Mouse (Mus musculus) kidney, adult 2 months (tissue): ENCODE measurements around the gene Foxd2. TPM values are rescaled to one million over a fixed set of nuclear protein-coding genes. Genes with fewer than 3 reads are reported as not detected.

ENCODE experiments used
- DNase-seq: peaks from one replicate; pipeline ENCODE4 v3.0.0; 2021
- H3K27ac ChIP-seq: fragments of 200-500 bp; 2 replicates; pipeline ENCODE4 v1.5.1; 2012; ENCODE audit warnings: low read depth, low read length, control low read depth, inconsistent platforms; ENCODE audit not compliant: insufficient read depth
- H3K27me3 ChIP-seq: fragments of 200-500 bp; replicated peaks from 2 replicates; pipeline ENCODE4 v1.6.1; 2012; ENCODE audit warnings: mild to moderate bottlenecking, moderate library complexity, low read length, inconsistent platforms; ENCODE audit not compliant: control insufficient read depth, insufficient read depth
- H3K36me3 ChIP-seq: fragments of 200-500 bp; 2 replicates; pipeline ENCODE4 v1.6.1; 2012; ENCODE audit warnings: mild to moderate bottlenecking, moderate library complexity, low read length, inconsistent platforms; ENCODE audit not compliant: control insufficient read depth, insufficient read depth
- H3K4me1 ChIP-seq: fragments of 200-500 bp; 2 replicates; pipeline ENCODE4 v1.6.1; 2011; ENCODE audit warnings: low read length; ENCODE audit not compliant: control insufficient read depth, insufficient read depth
- H3K4me3 ChIP-seq: fragments of 200-500 bp; 2 replicates; pipeline ENCODE4 v1.5.1; 2011; ENCODE audit warnings: mild to moderate bottlenecking, low read depth, low read length, control low read depth; ENCODE audit not compliant: insufficient read depth
- CTCF ChIP-seq: fragments of 200-500 bp; conservative IDR thresholded peaks from 2 replicates; pipeline ENCODE4 v1.5.1; 2011; ENCODE audit warnings: low read depth, mild to moderate bottlenecking, control low read depth, low read length, moderate library complexity, mixed read lengths; ENCODE audit not compliant: insufficient read depth, insufficient read length
- POLR2A ChIP-seq: fragments of 200-500 bp; IDR thresholded peaks from one replicate; pipeline ENCODE4 v1.6.1; 2011; ENCODE audit warnings: low read depth, low read length, control low read depth
- WGBS: fragments of 180-500 bp; shearing (Covaris S2); methylation state at CpG from one replicate; pipeline ENCODE4 v1.1.7; 2018; 5-methylcytosine and 5-hydroxymethylcytosine counted together
- polyA plus RNA-seq: library from polyadenylated mRNA; depleted of rRNA; stranded (reverse); fragments of >200 nt; gene quantifications from 2 replicates; pipeline ENCODE4 v1.2.3, GENCODE M21; 2012

Foxd2 gene
- polyA plus RNA-seq, 1 experiment: 1.5 TPM

GRCm38 (mm10) chr4:114912705-114913593, 4.3 kb upstream of the Foxd2 start:
- 42% methylated on average over 35 of the region's 35 CpGs for WGBS
- H3K4me3 ChIP-seq: no peak overlapping the region
- H3K27ac ChIP-seq: no peak overlapping the region
- no peak for DNase-seq
- H3K36me3 ChIP-seq: no peaks in the 10 kb centered on the region
- TF ChIP-seq CTCF: no peak
- no peak for TF ChIP-seq POLR2A
- no peaks in the 10 kb centered on the region for H3K4me1 ChIP-seq
- no peaks in the 10 kb centered on the region; the same call in 1 of the 2 replicates for H3K27me3 ChIP-seq

- H3K27ac ChIP-seq: no peak overlapping the region
- DNase-seq: peak; percentile 31
- H3K36me3 ChIP-seq: no peaks in the 10 kb centered on the region
- peak overlapping the region; percentile 68 for H3K4me3 ChIP-seq
- no peaks in the 10 kb centered on the region for H3K4me1 ChIP-seq
- WGBS: 7% methylated on average over 20 of the region's 20 CpGs
- H3K27me3 ChIP-seq: peaks cover 2% of the 10 kb centered on the region; the same call in 1 of the 2 replicates
- TF ChIP-seq CTCF: peak; percentile 47
- TF ChIP-seq POLR2A: no peak
Measured at GRCm38 (mm10) chr4:114909602-114910484, 1.2 kb upstream of the Foxd2 start.

- peak; percentile 23 for DNase-seq
- no peak for TF ChIP-seq CTCF
- no peak for TF ChIP-seq POLR2A
- no peaks in the 10 kb centered on the region for H3K36me3 ChIP-seq
- H3K4me1 ChIP-seq: no peaks in the 10 kb centered on the region
- no peak overlapping the region for H3K27ac ChIP-seq
- H3K27me3 ChIP-seq: peaks cover 3% of the 10 kb centered on the region
- under 1% methylated on average over 103 of the region's 103 CpGs for WGBS
- H3K4me3 ChIP-seq: peak overlapping the region; percentile 68
Measured at GRCm38 (mm10) chr4:114907951-114908828, 483 bp downstream of the Foxd2 start.

GRCm38 (mm10) chr4:114907056-114907917, 1.4 kb downstream of the Foxd2 start:
- no peaks in the 10 kb centered on the region for H3K36me3 ChIP-seq
- no peak overlapping the region for H3K27ac ChIP-seq
- peak; percentile 25 for DNase-seq
- H3K4me3 ChIP-seq: peak overlapping the region; percentile 68
- TF ChIP-seq CTCF (no peak), POLR2A (no peak)
- H3K4me1 ChIP-seq: no peaks in the 10 kb centered on the region
- peaks cover 5% of the 10 kb centered on the region for H3K27me3 ChIP-seq
- 12% methylated on average over 73 of the region's 74 CpGs for WGBS

GRCm38 (mm10) chr4:114905969-114906680, 2.5 kb downstream of the Foxd2 start:
- TF ChIP-seq CTCF (no peak), POLR2A (no peak)
- H3K4me1 ChIP-seq: no peaks in the 10 kb centered on the region
- DNase-seq: no peak
- peaks cover 6% of the 10 kb centered on the region for H3K27me3 ChIP-seq
- H3K27ac ChIP-seq: no peak overlapping the region
- no peak overlapping the region for H3K4me3 ChIP-seq
- WGBS: 68% methylated on average over 10 of the region's 10 CpGs
- no peaks in the 10 kb centered on the region for H3K36me3 ChIP-seq
